Mouse (Mus musculus) kidney, postnatal 36 days (tissue): ENCODE data around the gene Olfr651.
"Not testable (repeated sequence)": the region's sequence is repeated elsewhere in the genome, so short reads cannot be mapped to it uniquely, and the experiment has no call there.

Source experiments
- DNase-seq, 2 experiments: peaks; one replicate each; pipeline ENCODE4 v3.0.0; 2021 to 2022; ENCODE audit warnings: mixed read lengths in 2 of 2

Gene Olfr651

GRCm38 (mm10) chr7:104549833-104550232 is at the start of gene Olfr651:
Gene Olfr651 (plus strand): TSS chr7:104550133.
- DNase-seq = no peak

DNA sequence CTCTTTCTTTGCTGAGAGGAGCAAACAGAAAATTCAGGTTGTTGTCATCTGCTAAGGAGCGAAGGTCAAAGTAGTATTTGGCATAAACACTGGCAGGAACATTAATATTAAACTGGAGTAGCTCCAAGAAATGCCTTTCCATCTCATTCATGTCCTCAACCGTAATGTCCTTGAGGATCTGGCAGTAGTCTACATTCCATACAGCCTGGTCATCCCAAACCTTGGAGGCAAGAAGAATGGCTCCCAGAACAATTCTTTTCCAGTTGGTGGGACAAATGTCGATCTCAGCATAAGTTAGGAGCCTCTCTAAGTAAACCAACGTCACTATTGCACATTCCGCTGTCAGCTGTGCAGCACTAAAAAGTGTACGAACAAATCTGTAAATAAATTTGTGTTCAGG is 48.7 kb upstream of the Olfr651 start:
- not testable (repeated sequence) for DNase-seq

DNA sequence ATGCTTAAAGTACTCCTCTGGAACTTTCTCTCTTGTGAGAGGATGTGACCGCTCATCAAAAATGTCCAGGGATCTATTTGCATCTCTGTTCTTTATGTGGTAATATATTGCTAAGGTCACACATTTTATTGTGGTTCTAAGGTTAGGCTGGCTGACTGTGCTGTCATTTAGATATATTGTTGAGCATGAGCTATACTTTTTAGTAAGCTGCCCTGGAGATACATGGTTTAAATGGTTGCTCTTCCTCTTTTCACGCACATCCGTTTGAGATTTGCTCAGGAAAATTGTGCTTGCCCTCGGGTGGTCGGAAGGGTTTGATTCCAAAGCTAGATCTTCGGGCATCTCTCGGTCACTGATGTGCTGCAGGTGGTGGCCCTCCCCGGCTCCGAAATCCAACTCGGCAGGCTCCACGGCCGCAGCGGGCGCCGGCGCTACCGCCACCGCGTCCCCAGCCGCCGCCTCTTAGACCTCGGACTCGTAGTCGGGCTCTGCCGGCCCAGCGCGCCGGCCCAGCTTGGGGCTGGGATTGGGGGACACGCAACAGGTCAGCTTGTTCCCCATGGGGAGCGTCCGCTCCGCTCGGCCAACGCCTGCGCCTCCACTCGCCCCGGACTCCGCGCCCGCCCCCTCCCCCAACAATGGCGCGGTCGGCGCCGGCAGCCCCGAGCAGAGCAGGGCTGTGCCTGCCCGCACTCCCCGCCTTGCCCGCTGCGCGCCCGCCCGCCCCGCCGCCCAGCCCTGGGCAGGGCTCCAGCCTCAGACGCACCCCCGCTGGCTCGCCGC is 48.2 kb upstream of the Olfr651 start:
- DNase-seq = peak in 1 of 2 experiments; percentile 22

GRCm38 (mm10) chr7:104507421-104508065 is 42.4 kb upstream of the Olfr651 start, which contains the start of gene Trim30d:
Gene Trim30d (minus strand): TSS chr7:104507849.
- DNase-seq = not testable (repeated sequence)

- DNase-seq = no peak
These were observed 2.8 kb downstream of the Olfr651 start for GRCm38 (mm10) chr7:104552700-104553099.

- DNase-seq = no peak
These were observed 10.7 kb downstream of the Olfr651 start, which contains the start of gene Olfr652 for GRCm38 (mm10) chr7:104560601-104561000. Gene Olfr652 (plus strand): TSS chr7:104560901.

DNA sequence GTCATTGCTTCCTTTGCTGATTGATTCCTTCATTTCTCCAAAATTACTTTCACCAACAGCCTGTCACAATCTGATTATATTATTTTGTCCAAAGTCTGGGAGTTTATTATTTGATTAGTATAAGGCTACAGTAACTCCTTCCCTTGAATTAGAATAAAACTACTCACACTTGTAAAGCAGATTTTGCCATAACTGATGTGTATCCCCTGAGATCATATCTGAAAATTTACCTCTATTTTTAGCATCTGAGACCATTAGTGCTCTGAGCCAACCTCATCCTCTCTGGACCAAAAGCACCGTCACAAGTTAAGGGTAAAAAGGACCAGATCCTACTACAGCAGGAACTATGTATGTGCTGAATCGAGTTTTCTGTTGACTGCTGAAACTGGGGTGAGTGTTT is 27.1 kb downstream of the Olfr651 start, which contains the start of gene Olfr653:
Olfr653 (plus strand) TSS at position 301 of the 400 bp plus-strand sequence.
- DNase-seq = no peak

DNA sequence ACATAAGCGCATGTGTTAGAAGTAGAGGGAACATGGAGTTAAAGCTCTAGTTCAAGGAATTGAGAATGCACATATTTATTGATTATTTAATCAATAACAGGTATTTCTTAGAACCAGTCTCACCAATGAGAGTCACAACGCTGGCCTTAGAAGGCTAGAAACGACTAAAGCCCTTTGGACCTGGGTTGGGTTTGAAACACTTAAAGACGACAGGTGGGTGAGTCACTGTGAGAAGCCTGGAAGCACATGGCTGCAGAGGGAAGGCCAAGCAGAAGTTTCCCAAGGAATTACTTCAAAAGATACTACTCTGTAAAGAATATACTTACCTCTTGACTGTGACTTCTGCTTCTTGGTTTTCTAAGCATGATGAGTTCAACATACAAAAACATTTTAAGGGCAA is 30.9 kb downstream of the Olfr651 start:
- DNase-seq = no peak

DNA sequence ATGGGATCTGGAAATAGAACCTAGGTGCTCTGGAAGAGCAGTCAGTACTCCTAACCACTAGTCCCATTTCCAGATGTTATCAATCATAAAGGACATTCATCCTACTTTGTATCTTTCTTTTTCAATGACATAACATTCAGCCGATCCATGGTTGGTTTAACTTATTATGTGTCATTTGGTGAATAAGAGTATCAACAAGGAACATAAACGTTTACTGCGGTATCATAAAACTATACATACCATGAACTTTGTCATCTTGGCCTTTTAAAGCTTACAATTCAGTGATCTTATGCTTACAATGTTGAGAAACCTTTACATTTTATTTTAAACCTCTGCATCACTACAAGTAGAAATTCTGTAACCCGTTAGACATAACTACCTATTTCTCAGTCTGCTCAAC is 31.5 kb downstream of the Olfr651 start:
- DNase-seq = no peak

DNA sequence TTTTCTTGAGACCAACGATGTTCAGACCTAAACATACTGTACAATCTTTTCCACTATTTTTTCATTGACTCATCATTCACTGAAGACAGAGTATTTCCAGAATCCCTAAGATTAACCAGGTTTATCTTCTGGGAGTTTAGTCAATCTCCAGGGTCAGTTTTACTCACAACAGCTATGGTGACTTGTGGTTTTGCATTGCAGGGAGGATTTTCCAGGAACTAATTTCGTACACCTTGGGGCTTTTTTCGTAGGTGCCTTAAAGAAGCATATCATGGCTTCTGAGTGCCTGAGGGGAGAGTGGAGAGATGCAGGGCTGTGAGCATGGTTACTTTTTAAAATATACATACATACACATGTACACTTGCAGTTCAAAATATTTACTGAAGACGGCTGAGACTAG is 36.8 kb downstream of the Olfr651 start, which contains the start of gene Olfr654:
Olfr654 (plus strand) TSS at position 301 of the 400 bp plus-strand sequence.
- no peak for DNase-seq

GRCm38 (mm10) chr7:104588274-104588673 is 38.3 kb downstream of the Olfr651 start:
- no peak for DNase-seq

- DNase-seq = no peak
These were observed 51.7 kb downstream of the Olfr651 start, which contains the start of gene Olfr655 for GRCm38 (mm10) chr7:104601679-104602078. Gene Olfr655 (minus strand): TSS chr7:104601779.

GRCm38 (mm10) chr7:104603173-104603572 is 53.2 kb downstream of the Olfr651 start:
- DNase-seq = peak; percentile 14 to 74
